Mouse (Mus musculus) lung, embryonic 14.5 days (tissue): ENCODE results near the gene Cep295nl. TPM values are rescaled to one million over a fixed set of nuclear protein-coding genes. Genes with fewer than 3 reads are reported as not detected.
A peak's percentile ranks its signal among the peaks of the same experiment; 100 is the strongest.
"Not testable (repeated sequence)": the region's sequence is repeated elsewhere in the genome, so short reads cannot be mapped to it uniquely, and the experiment has no call there.

Experiments
- ATAC-seq: fragments of 200-750 bp; cut with Nextera tagmentation; 2 replicates; pipeline ENCODE4 v1.8.0; 2017; ENCODE audit warnings: mild to moderate bottlenecking, moderate TSS enrichment, moderate library complexity; ENCODE audit not compliant: insufficient read depth
- DNase-seq: peaks from one replicate; pipeline ENCODE4 v3.0.0-alpha.2; 2015
- H3K27ac ChIP-seq: fragments of 300-500 bp; sonication (generic); 2 replicates; pipeline ENCODE4 v1.5.1; 2014; ENCODE audit warnings: low read depth, mild to moderate bottlenecking, moderate library complexity
- H3K27me3 ChIP-seq: fragments of 300-500 bp; sonication (generic); 2 replicates; pipeline ENCODE4 v1.6.1; 2014; ENCODE audit warnings: low read length, control low read depth; ENCODE audit not compliant: insufficient read depth
- H3K36me3 ChIP-seq: fragments of 300-500 bp; sonication (generic); 2 replicates; pipeline ENCODE4 v1.6.1; 2014; ENCODE audit warnings: control low read depth; ENCODE audit not compliant: insufficient read depth
- H3K4me1 ChIP-seq: fragments of 300-500 bp; sonication (generic); 2 replicates; pipeline ENCODE4 v1.6.1; 2014; ENCODE audit warnings: antibody characterized with exemption, control low read depth; ENCODE audit not compliant: insufficient read depth
- H3K4me2 ChIP-seq: fragments of 300-500 bp; sonication (generic); 2 replicates; pipeline ENCODE4 v1.6.1; 2014; ENCODE audit warnings: mild to moderate bottlenecking
- H3K4me3 ChIP-seq: fragments of 300-500 bp; sonication (generic); 2 replicates; pipeline ENCODE4 v1.5.1; 2014; ENCODE audit warnings: low read depth, low read length
- H3K9ac ChIP-seq: fragments of 300-500 bp; sonication (generic); 2 replicates; pipeline ENCODE4 v1.6.1; 2014
- H3K9me3 ChIP-seq: fragments of 300-500 bp; sonication (generic); 2 replicates; pipeline ENCODE4 v1.6.1; 2016; ENCODE audit warnings: low read depth, low read length, control low read depth
- CTCF ChIP-seq: IDR thresholded peaks from 2 replicates; pipeline ENCODE4 v1.5.1; 2016; ENCODE audit warnings: antibody characterized with exemption, low read depth
- WGBS: fragments of 180-500 bp; shearing (Covaris S2); extraction: QIAGEN DNeasy Blood & Tissue Kit; methylation state at CpG from one replicate; pipeline ENCODE4 v1.1.7; 2014; 5-methylcytosine and 5-hydroxymethylcytosine counted together
- polyA plus RNA-seq: library from polyadenylated mRNA; unstranded; fragments of >200 nt; fragmentation: Nextera tagmentation; extraction: Ambion mirVana; gene quantifications from 2 replicates; pipeline ENCODE4 v1.2.1, GENCODE M21; 2014

Gene Cep295nl
- 0.57 and 0.62 TPM in 2 replicates for polyA plus RNA-seq

GRCm38 (mm10) chr11:118342400-118342981 is at the start of gene Cep295nl:
Gene Cep295nl (minus strand): TSS chr11:118342500.
- Histone ChIP-seq H3K4me1 (peaks cover 12% of the 10 kb centered on the region), H3K36me3 (no peaks in the 10 kb centered on the region), H3K9me3 (no peaks in the 10 kb centered on the region), H3K4me3 (no peak within 1 kb of the TSS), H3K27me3 (no peaks in the 10 kb centered on the region), H3K27ac (no peak within 1 kb of the TSS), H3K4me2 (no peak within 1 kb of the TSS), H3K9ac (no peak within 1 kb of the TSS)
- TF ChIP-seq CTCF: no peak
- WGBS: 27% methylated on average over 7 of the region's 7 CpGs
- peak; percentile 43 for DNase-seq
- no peak for ATAC-seq

GRCm38 (mm10) chr11:118387816-118388215 is 45.5 kb upstream of the Cep295nl start:
- not testable (repeated sequence) for H3K4me3 ChIP-seq, ATAC-seq, H3K27ac ChIP-seq, H3K9me3 ChIP-seq, H3K4me2 ChIP-seq, H3K9ac ChIP-seq, H3K27me3 ChIP-seq, DNase-seq, H3K36me3 ChIP-seq, H3K4me1 ChIP-seq
- 86% methylated on average over 13 of the region's 13 CpGs for WGBS

- peak; percentile 83 for TF ChIP-seq CTCF
- Histone ChIP-seq H3K4me3 (no peak overlapping the region), H3K27me3 (no peaks in the 10 kb centered on the region; the same call in 1 of the 2 replicates), H3K27ac (no peak overlapping the region), H3K36me3 (no peaks in the 10 kb centered on the region), H3K4me2 (no peak overlapping the region), H3K9me3 (no peaks in the 10 kb centered on the region), H3K9ac (no peak overlapping the region), H3K4me1 (no peaks in the 10 kb centered on the region)
- ATAC-seq (peak; percentile 49; the same call in 1 of the 2 replicates), DNase-seq (peak; percentile 90)
- WGBS: 38% methylated on average over 11 of the region's 11 CpGs
Observed at GRCm38 (mm10) chr11:118379251-118380009, 37.1 kb upstream of the Cep295nl start.

GRCm38 (mm10) chr11:118378656-118379055 is 36.4 kb upstream of the Cep295nl start:
- no peak for ATAC-seq
- TF ChIP-seq CTCF: no peak
- Histone ChIP-seq H3K9ac (no peak overlapping the region), H3K27me3 (no peaks in the 10 kb centered on the region; the same call in 1 of the 2 replicates), H3K4me1 (no peaks in the 10 kb centered on the region), H3K36me3 (no peaks in the 10 kb centered on the region), H3K4me3 (no peak overlapping the region), H3K4me2 (no peak overlapping the region), H3K9me3 (no peaks in the 10 kb centered on the region), H3K27ac (no peak overlapping the region)
- WGBS: 76% methylated on average over 6 of the region's 6 CpGs
- DNase-seq: no peak

GRCm38 (mm10) chr11:118376323-118376722 is 34.0 kb upstream of the Cep295nl start:
- H3K36me3 ChIP-seq, H3K9ac ChIP-seq, ATAC-seq, H3K4me2 ChIP-seq, DNase-seq, H3K9me3 ChIP-seq, H3K4me1 ChIP-seq, H3K27me3 ChIP-seq, H3K4me3 ChIP-seq, H3K27ac ChIP-seq: not testable (repeated sequence)

- WGBS: 55% methylated on average over 5 of the region's 5 CpGs
- no peak overlapping the region for H3K9ac ChIP-seq
Observed at GRCm38 (mm10) chr11:118375881-118376280, 33.6 kb upstream of the Cep295nl start.

GRCm38 (mm10) chr11:118375461-118375860 is 33.2 kb upstream of the Cep295nl start:
- Histone ChIP-seq H3K4me2 (no peak overlapping the region), H3K9me3 (no peaks in the 10 kb centered on the region), H3K4me3 (no peak overlapping the region), H3K36me3 (no peaks in the 10 kb centered on the region), H3K4me1 (no peaks in the 10 kb centered on the region), H3K27ac (no peak overlapping the region), H3K9ac (no peak overlapping the region), H3K27me3 (no peaks in the 10 kb centered on the region; the same call in 1 of the 2 replicates)
- TF ChIP-seq CTCF: no peak
- 72% methylated on average over 8 of the region's 8 CpGs for WGBS
- DNase-seq (no peak), ATAC-seq (no peak)

More at GRCm38 (mm10) chr11:118375881-118376280, 33.6 kb upstream of the Cep295nl start:
- Histone ChIP-seq H3K4me2 (no peak overlapping the region), H3K4me3 (no peak overlapping the region), H3K36me3 (no peaks in the 10 kb centered on the region), H3K9me3 (no peaks in the 10 kb centered on the region), H3K27me3 (no peaks in the 10 kb centered on the region; the same call in 1 of the 2 replicates), H3K27ac (no peak overlapping the region), H3K4me1 (no peaks in the 10 kb centered on the region)
- ATAC-seq (no peak), DNase-seq (no peak)
- no peak for TF ChIP-seq CTCF
